Mouse (Mus musculus) heart, postnatal 4 days (tissue): Measurements from ENCODE around the gene Cbx3. TPM values are rescaled to one million over a fixed set of nuclear protein-coding genes. Genes with fewer than 3 reads are reported as not detected.
"Not testable (repeated sequence)": the region's sequence is repeated elsewhere in the genome, so short reads cannot be mapped to it uniquely, and the experiment has no call there.

Source experiments
- DNase-seq: peaks from one replicate; pipeline ENCODE4 v3.0.0; 2021
- total RNA-seq, 2 experiments: library from RNA; stranded (reverse); gene quantifications; 2 replicates each; pipeline ENCODE4 v1.2.3; 2021

Gene Cbx3
- total RNA-seq, 2 experiments from 2014 or later, result 172 to 178 TPM

- DNase-seq, result no peak
Observed at GRCm38 (mm10) chr6:51471179-51471505, 982 bp downstream of the Cbx3 start.

- DNase-seq, result no peak
Observed at GRCm38 (mm10) chr6:51471782-51472181, 1.6 kb downstream of the Cbx3 start.

- DNase-seq, result no peak
Observed at GRCm38 (mm10) chr6:51472213-51472612, 2.1 kb downstream of the Cbx3 start.

- DNase-seq, result no peak
Observed at GRCm38 (mm10) chr6:51479136-51479731, 9.1 kb downstream of the Cbx3 start.

GRCm38 (mm10) chr6:51481548-51481947 is 11.4 kb downstream of the Cbx3 start:
- no peak for DNase-seq

- DNase-seq, result no peak
Observed at GRCm38 (mm10) chr6:51483861-51484260, 13.7 kb downstream of the Cbx3 start.

- not testable (repeated sequence) for DNase-seq
Observed at GRCm38 (mm10) chr6:51484556-51484955, 14.4 kb downstream of the Cbx3 start.

GRCm38 (mm10) chr6:51485646-51486045 is 15.5 kb downstream of the Cbx3 start:
- no peak for DNase-seq

- no peak for DNase-seq
Observed at GRCm38 (mm10) chr6:51486076-51486710, 16.0 kb downstream of the Cbx3 start.

- no peak for DNase-seq
Observed at GRCm38 (mm10) chr6:51486731-51487130, 16.6 kb downstream of the Cbx3 start.

GRCm38 (mm10) chr6:51489787-51490186 is 19.6 kb downstream of the Cbx3 start:
- DNase-seq, result peak; percentile 23

GRCm38 (mm10) chr6:51497321-51498111 is 27.4 kb downstream of the Cbx3 start:
- DNase-seq, result no peak

GRCm38 (mm10) chr6:51505671-51506070 is 35.5 kb downstream of the Cbx3 start:
- no peak for DNase-seq

- no peak for DNase-seq
Observed at GRCm38 (mm10) chr6:51507556-51507955, 37.4 kb downstream of the Cbx3 start.

GRCm38 (mm10) chr6:51508750-51509648 is 38.8 kb downstream of the Cbx3 start:
- peak; percentile 82 for DNase-seq

GRCm38 (mm10) chr6:51510094-51510493 is 39.9 kb downstream of the Cbx3 start:
- peak; percentile 68 for DNase-seq

GRCm38 (mm10) chr6:51510946-51511345 is 40.8 kb downstream of the Cbx3 start:
- DNase-seq, result no peak

- DNase-seq, result no peak
Observed at GRCm38 (mm10) chr6:51513745-51514144, 43.6 kb downstream of the Cbx3 start.

GRCm38 (mm10) chr6:51514860-51515259 is 44.7 kb downstream of the Cbx3 start:
- DNase-seq, result no peak

GRCm38 (mm10) chr6:51523310-51523709 is 53.1 kb downstream of the Cbx3 start:
- no peak for DNase-seq

- peak; percentile 48 for DNase-seq
Observed at GRCm38 (mm10) chr6:51523807-51524320, 53.7 kb downstream of the Cbx3 start, which contains the start of gene Snx10. Gene Snx10, plus strand, starts transcription at chr6:51523901.

- DNase-seq, result peak; percentile 11
Observed at GRCm38 (mm10) chr6:51524321-51524931, 54.3 kb downstream of the Cbx3 start.
